Mouse (Mus musculus): ENCODE measurements around the gene Col4a2. TPM values are rescaled to one million over a fixed set of nuclear protein-coding genes. Genes with fewer than 3 reads are reported as not detected.

Gene Col4a2
- polyA plus RNA-seq, 1 experiment from 2014 or later = 44.5 TPM

- Histone ChIP-seq H3K9me3 (ENCODE audit: control insufficient read depth) (no peaks in the 10 kb centered on the region), H3K27ac (ENCODE audit: low read depth, low read length) (no peak overlapping the region), H3K4me3 (ENCODE audit: low read depth, low read length) (no peak overlapping the region), H3K27me3 (replicated peaks; ENCODE audit: control insufficient read depth, insufficient read depth, low read length) (no peaks in the 10 kb centered on the region), H3K36me3 (ENCODE audit: control insufficient read depth, insufficient read depth) (no peaks in the 10 kb centered on the region), H3K4me1 (replicated peaks; ENCODE audit: control insufficient read depth, insufficient read depth, low read length) (no peaks in the 10 kb centered on the region), H3K9ac (ENCODE audit: low read depth, low read length) (no peak overlapping the region), H3K4me2 (replicated peaks; ENCODE audit: low read depth) (no peak overlapping the region)
- 71% methylated on average over 4 of the region's 4 CpGs for WGBS
- TF ChIP-seq CTCF (IDR thresholded peaks at IDR 0.05; ENCODE audit: low read depth) = no peak
- no peak for ATAC-seq
Measured at GRCm38 (mm10) chr8:11335238-11335637, 22.6 kb downstream of the Col4a2 start.

- WGBS = 91% methylated on average over 5 of the region's 5 CpGs
- no peak overlapping the region for H3K9ac ChIP-seq (ENCODE audit: low read depth, low read length)
- no peaks in the 10 kb centered on the region for H3K36me3 ChIP-seq (ENCODE audit: control insufficient read depth, insufficient read depth)
- ATAC-seq = no peak
- no peaks in the 10 kb centered on the region for H3K27me3 ChIP-seq (replicated peaks; ENCODE audit: control insufficient read depth, insufficient read depth, low read length)
- no peak for TF ChIP-seq CTCF (IDR thresholded peaks at IDR 0.05; ENCODE audit: low read depth)
- no peak overlapping the region for H3K4me2 ChIP-seq (replicated peaks; ENCODE audit: low read depth)
- no peaks in the 10 kb centered on the region for H3K4me1 ChIP-seq (replicated peaks; ENCODE audit: control insufficient read depth, insufficient read depth, low read length)
- H3K9me3 ChIP-seq (ENCODE audit: control insufficient read depth) = no peaks in the 10 kb centered on the region
- H3K27ac ChIP-seq (ENCODE audit: low read depth, low read length) = no peak overlapping the region
- no peak overlapping the region for H3K4me3 ChIP-seq (ENCODE audit: low read depth, low read length)
Measured at GRCm38 (mm10) chr8:11336346-11336745, 23.7 kb downstream of the Col4a2 start.

GRCm38 (mm10) chr8:11337642-11338041, 25.0 kb downstream of the Col4a2 start:
- Histone ChIP-seq H3K9ac (ENCODE audit: low read depth, low read length) (no peak overlapping the region), H3K27ac (ENCODE audit: low read depth, low read length) (no peak overlapping the region), H3K27me3 (replicated peaks; ENCODE audit: control insufficient read depth, insufficient read depth, low read length) (no peaks in the 10 kb centered on the region), H3K36me3 (ENCODE audit: control insufficient read depth, insufficient read depth) (no peaks in the 10 kb centered on the region), H3K4me3 (ENCODE audit: low read depth, low read length) (no peak overlapping the region), H3K4me2 (replicated peaks; ENCODE audit: low read depth) (no peak overlapping the region), H3K4me1 (replicated peaks; ENCODE audit: control insufficient read depth, insufficient read depth, low read length) (no peaks in the 10 kb centered on the region), H3K9me3 (ENCODE audit: control insufficient read depth) (no peaks in the 10 kb centered on the region)
- 87% methylated on average over 10 of the region's 10 CpGs for WGBS
- no peak for ATAC-seq
- no peak for TF ChIP-seq CTCF (IDR thresholded peaks at IDR 0.05; ENCODE audit: low read depth)

GRCm38 (mm10) chr8:11338507-11338906, 25.9 kb downstream of the Col4a2 start:
- Histone ChIP-seq H3K4me1 (replicated peaks; ENCODE audit: control insufficient read depth, insufficient read depth, low read length) (no peaks in the 10 kb centered on the region), H3K4me2 (replicated peaks; ENCODE audit: low read depth) (no peak overlapping the region), H3K27me3 (replicated peaks; ENCODE audit: control insufficient read depth, insufficient read depth, low read length) (no peaks in the 10 kb centered on the region), H3K9me3 (ENCODE audit: control insufficient read depth) (no peaks in the 10 kb centered on the region), H3K36me3 (ENCODE audit: control insufficient read depth, insufficient read depth) (no peaks in the 10 kb centered on the region), H3K27ac (ENCODE audit: low read depth, low read length) (no peak overlapping the region), H3K9ac (ENCODE audit: low read depth, low read length) (no peak overlapping the region), H3K4me3 (ENCODE audit: low read depth, low read length) (no peak overlapping the region)
- no peak for ATAC-seq
- 79% methylated on average over 9 of the region's 9 CpGs for WGBS
- TF ChIP-seq CTCF (IDR thresholded peaks at IDR 0.05; ENCODE audit: low read depth) = no peak

GRCm38 (mm10) chr8:11340310-11341110, 27.9 kb downstream of the Col4a2 start:
- Histone ChIP-seq H3K4me2 (replicated peaks; ENCODE audit: low read depth) (no peak overlapping the region), H3K9ac (ENCODE audit: low read depth, low read length) (no peak overlapping the region), H3K4me1 (replicated peaks; ENCODE audit: control insufficient read depth, insufficient read depth, low read length) (no peaks in the 10 kb centered on the region), H3K36me3 (ENCODE audit: control insufficient read depth, insufficient read depth) (no peaks in the 10 kb centered on the region), H3K27ac (ENCODE audit: low read depth, low read length) (no peak overlapping the region; the same call in 1 of the 2 replicates), H3K9me3 (ENCODE audit: control insufficient read depth) (no peaks in the 10 kb centered on the region), H3K27me3 (replicated peaks; ENCODE audit: control insufficient read depth, insufficient read depth, low read length) (no peaks in the 10 kb centered on the region), H3K4me3 (ENCODE audit: low read depth, low read length) (no peak overlapping the region)
- 54% methylated on average over 12 of the region's 12 CpGs for WGBS
- no peak for TF ChIP-seq CTCF (IDR thresholded peaks at IDR 0.05; ENCODE audit: low read depth)
- no peak for ATAC-seq

GRCm38 (mm10) chr8:11341111-11341566, 28.5 kb downstream of the Col4a2 start:
- no peak overlapping the region for H3K9ac ChIP-seq (ENCODE audit: low read depth, low read length)
- H3K36me3 ChIP-seq (ENCODE audit: control insufficient read depth, insufficient read depth) = no peaks in the 10 kb centered on the region
- no peaks in the 10 kb centered on the region for H3K4me1 ChIP-seq (replicated peaks; ENCODE audit: control insufficient read depth, insufficient read depth, low read length)
- H3K27me3 ChIP-seq (replicated peaks; ENCODE audit: control insufficient read depth, insufficient read depth, low read length) = no peaks in the 10 kb centered on the region
- no peak overlapping the region for H3K4me3 ChIP-seq (ENCODE audit: low read depth, low read length)
- no peak overlapping the region for H3K4me2 ChIP-seq (replicated peaks; ENCODE audit: low read depth)
- no peak for TF ChIP-seq CTCF (IDR thresholded peaks at IDR 0.05; ENCODE audit: low read depth)
- ATAC-seq = no peak
- H3K9me3 ChIP-seq (ENCODE audit: control insufficient read depth) = no peaks in the 10 kb centered on the region
- no peak overlapping the region for H3K27ac ChIP-seq (ENCODE audit: low read depth, low read length)
- WGBS = 54% methylated on average over 3 of the region's 3 CpGs
